Mouse (Mus musculus) natural killer cell, adult 2 months (primary cell): ENCODE measurements around the gene Armh3.

Source experiments
- DNase-seq, 2 experiments: peaks; one replicate each; pipeline ENCODE4 v3.0.0; 2022; ENCODE audit warnings: low spot score in 2 of 2

Armh3 gene

DNA sequence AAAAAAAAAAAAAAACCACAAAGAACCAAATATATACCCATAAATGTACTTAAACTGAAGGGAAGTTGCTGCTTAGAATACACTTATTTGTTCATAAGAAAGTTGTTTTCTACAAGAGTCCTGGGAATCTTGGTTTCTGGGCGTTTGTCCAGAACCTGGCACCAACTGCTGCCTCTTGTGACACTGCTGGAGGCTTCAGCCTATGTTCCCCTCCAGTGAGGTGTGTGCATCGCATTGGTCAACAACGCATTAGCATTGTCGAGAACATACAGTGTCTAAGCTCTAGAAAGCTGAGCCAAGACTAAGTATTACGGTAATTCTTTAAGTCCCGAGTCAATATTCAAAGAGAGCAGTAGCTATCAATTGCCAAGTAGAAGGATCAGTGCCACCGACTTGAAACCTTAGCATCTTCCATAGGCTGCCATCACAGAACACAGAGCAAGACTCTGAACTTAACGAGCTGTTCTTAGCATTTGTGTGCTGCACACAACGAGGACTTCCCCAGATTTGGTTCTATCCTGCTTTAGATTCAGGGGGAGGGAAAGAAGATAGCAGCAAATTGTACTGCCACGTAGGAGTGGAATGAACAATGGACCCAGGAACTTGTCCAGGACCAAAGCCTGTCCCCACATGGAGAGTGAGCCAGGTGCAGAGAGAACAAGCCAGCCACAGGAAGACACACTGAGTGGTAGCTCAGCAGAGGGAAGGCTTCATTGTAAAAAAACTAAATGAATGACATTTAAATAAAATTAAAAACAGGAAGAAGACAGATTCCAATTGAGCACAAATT is 86.9 kb downstream of the Armh3 start:
- DNase-seq = no peak

DNA sequence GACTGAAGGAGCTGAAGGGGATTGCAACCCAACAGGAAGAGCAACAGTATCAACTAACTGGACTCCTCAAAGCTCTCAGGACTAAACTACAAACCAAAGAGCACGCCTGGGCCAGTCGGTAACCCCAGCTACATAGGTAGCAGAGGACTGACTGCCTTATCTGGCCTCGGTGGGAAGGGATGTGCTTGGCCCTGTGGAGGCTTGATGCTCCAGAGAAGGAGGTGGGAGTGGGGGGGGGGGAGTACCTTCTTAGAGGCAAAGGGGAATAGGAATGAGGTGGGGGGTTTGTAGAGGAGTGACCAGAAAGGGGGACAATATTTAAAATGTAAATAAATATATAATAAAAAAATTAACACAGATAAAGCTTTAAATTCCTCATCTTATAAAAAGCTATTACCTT is 90.0 kb downstream of the Armh3 start:
- no peak for DNase-seq

DNA sequence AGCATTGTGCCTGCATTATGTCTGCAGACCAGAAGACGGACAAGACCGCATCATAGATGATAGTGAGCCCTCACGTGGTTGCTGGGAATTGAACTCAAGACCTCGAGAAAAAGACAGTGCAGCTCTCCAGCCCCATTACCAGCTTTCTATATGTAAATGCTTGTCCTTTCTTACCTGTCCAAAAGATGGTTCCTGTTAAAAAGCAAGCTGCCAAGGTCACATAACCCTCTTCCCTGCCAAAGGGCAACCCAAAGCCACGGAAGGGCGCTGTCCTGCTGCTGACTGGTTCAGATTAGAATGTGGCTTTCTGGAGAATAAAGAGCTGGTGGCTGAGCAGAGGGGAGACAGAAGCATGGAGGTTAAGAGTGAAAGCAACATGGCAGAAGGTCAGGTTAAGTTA is 90.9 kb downstream of the Armh3 start:
- no peak for DNase-seq

DNA sequence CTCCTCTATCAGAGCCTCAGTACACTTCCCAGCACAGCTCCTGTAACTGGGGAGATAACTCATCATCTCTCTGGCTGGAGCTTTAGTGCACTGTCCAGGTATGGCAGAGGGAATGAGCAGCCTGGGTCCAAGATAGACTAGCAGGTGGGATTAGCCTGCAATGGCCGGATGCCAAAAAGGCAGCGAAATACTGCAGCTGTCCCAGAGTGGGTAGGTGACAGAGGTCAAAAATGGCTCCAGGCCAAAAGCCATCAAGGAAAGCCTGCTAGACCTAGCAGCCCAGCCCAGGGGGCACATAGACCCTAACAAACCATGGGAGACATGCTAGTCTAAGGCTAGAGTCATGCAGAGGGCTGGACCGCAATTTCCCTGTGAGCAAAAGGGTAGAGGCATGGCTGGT is 94.4 kb downstream of the Armh3 start:
- no peak for DNase-seq

DNA sequence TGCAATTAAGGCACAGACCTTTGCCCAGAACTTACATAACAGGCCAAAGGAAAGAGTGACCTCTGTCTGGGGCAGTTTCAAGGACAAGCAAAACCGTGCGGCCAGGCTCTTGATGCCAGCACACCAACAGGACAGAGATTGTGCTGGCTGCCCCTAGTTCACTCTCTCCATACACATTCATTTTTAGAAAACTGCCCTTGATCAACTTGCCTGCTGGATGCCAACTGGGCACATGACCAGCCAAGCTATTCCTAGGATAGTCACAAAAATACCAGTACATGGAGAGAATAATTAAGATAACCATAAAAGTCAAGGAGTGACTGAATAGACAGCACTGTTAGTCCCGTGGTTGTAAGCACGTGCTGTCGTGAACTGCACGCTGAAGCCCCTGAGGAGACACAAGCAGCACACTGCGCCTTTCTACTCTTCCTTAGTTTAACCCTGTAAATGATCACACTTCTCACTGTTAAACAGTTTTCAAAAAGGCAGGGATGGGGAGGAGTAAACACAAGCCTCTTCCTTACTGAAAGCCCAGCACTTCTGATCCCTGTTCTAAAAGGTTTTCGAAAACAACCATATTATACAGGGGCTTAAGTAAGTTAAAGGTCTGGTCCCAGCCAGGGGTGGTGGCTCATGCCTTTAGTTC is 95.8 kb downstream of the Armh3 start:
- DNase-seq = no peak

DNA sequence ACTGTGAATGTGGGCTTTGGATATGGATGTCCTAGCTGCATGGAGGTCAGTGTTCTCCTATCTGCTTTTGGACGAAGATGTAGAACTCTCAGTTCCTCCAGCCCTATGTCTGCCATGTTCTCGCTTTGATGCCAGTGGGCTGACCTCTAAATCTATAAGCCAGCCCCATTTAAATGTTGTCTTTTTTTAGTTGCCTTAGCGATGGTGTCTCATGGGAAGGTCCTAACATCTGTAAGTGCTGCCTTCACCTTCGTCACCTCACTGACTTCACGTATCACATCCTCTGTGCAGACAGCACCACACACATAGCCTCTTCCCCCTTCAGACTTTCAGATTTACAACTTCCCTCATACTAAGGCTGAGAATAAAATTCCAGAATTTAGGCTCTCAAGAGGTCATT is 97.5 kb downstream of the Armh3 start:
- DNase-seq = no peak

DNA sequence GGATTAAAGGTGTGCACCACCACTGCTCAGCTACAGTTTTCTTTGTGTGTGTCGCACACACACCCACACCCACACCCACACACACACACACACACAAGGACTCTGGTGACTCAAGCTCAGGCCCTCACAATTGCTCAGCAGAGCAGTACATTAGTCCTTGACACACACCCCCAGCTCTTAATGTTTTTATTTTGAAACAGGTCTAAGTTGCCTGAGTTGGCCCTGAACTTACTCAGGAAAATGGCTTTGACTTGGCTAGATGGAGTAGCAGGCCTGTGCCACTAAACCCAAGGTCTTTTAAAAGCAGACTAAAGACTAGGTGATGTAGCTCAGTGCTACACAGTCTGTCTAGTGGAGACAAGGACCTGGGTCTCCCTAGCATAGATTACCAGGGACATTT is 102.6 kb downstream of the Armh3 start:
- DNase-seq = no peak

DNA sequence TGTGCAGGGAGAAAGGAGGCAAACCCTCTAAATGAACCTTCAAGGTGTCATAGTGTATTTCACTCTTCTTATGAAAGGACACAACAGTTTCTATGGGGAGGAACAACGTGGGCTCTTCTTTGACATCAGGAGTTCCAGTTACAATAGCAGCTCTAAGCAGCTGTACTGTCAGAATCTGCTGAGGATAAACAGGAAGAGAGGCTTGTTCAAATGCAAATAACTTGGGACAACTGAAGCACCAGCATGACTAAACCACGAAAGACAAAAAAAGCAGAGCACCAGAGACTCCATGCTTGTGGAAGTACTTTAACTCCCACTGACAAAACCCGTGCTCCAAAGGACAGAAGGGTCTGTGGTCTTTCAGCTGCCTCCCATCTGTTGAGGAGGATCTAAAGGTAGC is 116.2 kb downstream of the Armh3 start:
- DNase-seq = no peak

DNA sequence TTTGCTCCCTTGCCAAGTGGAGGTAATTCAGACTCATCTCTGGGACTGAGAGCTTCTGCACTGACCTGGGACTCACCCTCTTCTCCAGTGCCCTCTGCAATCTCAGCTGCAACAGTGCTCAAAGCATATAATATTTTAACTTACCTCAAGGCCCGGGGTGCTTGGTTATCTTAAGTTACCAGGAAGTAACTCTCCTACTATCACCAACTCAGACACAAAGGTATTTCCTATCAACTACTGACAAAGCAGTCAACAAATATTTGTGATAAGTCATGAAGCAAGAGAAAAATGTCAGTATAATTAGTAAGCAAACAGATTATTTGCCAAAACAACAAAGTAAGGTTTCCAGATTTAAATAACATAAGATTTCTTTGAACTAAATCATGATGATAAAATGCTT is 125.0 kb downstream of the Armh3 start:
- no peak for DNase-seq

DNA sequence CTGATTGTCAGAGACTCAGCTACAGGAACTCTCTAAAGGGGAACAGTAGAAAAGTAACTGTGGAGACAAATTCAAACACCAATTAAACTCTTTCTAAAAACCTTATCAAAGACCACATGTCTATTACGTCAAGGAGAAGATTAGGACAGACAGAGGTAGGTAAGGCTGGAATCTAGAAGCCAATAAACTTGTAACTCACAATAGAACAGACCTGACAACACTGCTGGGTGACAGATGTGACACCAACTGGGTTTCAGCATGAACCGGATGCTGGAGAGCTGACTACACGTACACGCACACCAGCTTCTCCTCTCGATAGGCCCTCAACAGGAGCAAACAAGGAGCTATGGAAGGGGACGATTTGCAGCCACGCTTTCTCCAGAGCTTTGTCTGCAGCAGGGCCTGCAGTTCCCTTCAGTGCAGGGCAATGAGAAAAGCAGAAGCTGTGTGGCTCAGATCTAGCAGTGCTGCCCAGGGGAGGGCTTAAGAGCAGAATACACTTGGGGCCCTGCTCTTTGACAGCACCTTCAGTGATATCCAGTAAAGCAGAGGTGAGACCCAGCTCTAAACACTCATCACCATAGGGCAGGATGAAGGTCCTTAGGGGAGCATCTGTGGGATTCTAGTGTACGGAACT is 142.9 kb downstream of the Armh3 start:
- no peak for DNase-seq

DNA sequence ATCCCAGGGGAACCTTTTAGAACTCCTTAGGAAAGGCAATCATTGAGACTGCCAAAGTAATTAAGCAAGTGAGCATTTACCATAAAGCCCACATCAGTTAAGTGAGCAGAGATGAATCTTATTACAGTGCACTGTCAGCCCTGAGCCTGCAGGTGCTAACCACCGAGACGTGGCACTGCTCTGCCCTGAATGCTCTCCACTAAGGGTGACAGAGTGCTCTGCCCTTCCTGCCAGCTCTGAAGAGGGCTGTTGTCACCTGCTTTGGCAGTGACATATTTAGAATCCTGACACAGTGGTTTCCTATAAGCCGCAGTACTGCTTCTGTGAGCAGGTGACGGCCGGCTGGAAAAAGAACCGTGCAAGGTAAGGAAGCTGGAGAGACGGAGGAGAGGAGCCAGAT is 143.8 kb downstream of the Armh3 start:
- DNase-seq = peak; percentile 8 to 13

DNA sequence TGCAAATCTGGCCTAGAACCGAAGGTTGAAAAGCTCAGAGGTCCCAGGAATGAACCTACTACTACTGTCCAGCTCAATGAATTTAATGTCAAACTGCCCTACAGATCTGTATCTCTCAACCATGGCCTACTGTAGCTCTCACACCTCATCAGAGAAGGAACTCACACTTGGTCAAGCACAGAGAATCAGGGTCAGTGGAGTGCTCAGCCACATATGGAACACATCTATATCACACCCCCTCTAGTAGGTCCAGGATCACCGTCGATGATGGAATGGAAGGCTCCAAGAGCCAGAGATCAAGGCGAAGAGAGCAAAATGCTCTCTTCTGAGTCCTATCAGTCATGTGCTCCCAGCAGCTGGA is 150.6 kb downstream of the Armh3 start:
- no peak for DNase-seq

DNA sequence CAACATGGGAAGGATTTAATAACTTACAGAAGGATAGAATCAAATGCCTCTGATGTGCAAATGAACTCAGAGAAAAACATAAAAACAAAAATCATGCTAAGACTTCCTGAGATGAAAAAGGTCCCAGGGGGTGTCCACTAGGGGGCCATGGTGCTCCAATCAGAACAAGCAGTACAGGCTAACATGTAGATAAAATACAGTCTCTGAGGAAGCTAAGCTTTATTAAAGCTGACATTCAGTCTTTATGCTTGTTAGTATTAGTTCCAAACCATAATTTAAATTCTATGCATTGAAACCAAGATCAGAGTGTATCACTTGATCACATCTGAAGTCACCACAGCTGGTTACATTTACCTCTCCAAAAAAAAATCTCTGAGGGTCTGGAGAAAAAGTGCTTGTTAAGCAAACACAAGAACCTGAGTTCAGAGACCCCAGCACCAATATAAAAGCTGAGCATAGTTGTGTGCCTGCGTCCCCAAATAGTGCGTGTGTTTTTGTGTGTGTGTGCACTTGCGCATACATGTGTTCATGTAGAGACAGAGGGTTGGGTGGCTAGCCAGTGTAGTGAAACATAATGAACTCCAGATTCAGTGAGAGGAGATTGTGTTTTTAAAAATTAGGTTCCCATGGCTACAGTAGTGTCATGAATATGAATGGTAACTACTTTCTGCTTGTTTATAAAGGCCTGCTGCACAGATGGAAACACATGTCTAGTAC is 151.1 kb downstream of the Armh3 start:
- DNase-seq = peak in 1 of 2 experiments; percentile 17

DNA sequence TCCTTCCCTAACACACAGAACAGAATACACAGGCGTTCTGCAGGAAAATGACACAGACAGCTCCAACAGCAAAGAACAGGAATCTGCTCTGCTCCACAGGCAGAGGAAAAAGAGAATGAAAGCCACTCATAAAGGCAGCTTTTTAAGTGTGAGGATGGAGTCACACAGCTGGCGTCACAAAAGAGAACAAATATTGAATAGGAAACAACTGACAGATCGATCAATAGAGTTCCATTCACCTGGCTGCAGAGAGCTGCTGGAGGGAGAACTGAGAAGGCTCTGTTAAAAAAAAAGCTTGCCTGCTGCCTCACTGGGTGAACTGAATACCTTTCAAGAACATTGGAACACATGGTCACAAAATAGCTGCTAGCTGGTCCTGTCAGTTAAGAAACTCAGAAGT is 154.1 kb downstream of the Armh3 start:
- no peak for DNase-seq

DNA sequence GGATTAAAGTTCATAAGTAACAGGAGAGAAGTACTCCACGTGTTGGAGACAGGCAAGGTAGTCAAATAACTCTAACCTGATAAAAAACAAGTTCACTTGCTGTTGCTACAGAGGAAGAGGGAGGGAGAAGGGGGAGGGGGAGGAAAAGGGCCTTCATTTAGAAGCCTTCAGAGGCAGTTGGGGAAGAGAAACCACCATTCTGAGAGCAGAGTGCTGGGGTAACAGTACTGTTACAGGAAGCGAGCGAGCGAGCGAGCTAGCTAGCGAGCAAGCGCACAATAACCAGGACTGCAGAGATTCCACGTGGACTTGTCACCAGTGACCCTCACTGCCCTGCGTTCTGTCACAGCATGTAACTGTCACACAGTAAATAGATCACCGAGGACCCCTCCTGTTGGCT is 154.9 kb downstream of the Armh3 start:
- peak in 1 of 2 experiments; percentile 20 for DNase-seq

DNA sequence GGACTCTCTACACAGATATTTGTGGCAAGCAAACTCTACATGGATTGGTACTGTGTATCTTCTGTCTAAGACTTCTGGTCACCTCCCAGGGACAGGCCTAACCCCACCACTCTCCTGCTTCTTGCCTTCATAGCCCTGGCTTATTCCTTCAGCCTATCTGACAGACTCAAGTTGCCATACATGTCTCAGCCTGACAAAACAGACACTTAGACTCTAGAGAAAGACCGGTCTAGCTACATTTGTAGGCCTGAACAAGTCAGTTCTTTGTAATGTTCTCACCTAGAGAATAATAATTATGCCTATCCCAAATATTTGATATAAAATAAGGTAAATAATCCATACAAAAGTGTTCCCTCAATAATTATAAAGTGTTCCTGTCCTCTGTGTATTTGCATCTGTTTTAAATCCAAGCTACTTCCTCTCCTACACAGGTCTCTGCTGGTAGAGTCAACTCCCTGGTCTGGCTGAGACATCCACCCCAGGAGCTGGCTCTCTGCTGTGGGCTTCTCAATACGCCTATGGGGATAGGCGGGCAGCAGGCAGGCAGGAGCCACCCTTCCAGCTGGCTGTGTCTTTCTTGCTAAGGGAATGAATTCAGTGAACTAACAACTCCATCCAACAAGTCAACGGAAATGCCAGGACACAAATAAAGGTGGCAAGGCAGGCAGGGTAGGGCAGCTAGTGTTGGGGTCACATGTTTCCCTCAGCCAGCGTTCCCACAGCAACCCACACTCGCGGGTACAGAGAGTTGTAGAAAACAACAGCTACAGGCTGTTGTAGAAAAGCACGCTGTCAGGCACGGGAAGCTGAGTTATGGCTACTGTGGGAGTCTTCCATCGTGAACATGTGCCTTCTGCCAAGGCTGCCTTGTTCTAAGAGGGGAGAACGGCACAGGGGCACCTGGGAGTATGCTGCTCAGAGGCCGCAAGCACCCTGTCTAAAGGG is 161.0 kb downstream of the Armh3 start:
- DNase-seq = no peak

DNA sequence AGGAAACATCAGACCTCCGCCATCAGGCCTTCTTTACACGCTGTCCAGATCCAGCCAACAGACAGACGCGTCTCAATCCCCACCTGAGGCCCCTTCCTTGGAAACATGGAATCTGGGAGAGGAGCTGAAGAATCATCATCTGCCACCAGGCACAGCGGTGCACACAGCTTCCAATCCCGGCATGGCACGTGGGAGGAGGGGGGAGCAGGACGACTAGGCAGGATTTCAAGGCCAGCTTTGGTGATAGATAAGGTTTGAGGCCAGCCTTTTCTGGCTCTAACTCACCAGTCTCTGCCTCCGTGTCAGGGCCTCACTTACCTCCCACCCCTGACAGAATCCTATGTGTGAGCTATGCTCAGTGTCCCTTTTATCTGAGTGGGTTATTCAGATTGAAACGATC is 162.8 kb downstream of the Armh3 start:
- DNase-seq = no peak

DNA sequence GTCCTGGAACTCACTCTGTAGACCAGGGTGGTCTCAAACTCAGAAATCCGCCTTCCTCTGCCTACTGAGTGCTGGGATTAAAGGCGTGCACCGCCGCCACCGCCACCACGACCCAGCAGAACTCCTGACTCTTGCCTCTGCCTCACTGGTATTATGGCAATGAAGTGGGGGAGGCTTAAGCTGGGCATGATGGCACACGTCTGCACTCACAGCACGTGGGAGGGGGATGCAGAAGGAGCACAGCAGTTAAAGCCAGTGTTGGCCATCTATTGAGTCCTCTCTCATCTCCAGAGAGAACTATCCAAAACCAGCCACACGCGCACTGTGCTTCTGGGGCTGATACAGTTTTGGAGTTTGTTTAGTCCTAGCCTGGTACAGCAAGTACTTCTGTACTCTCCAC is 164.6 kb downstream of the Armh3 start:
- no peak for DNase-seq

DNA sequence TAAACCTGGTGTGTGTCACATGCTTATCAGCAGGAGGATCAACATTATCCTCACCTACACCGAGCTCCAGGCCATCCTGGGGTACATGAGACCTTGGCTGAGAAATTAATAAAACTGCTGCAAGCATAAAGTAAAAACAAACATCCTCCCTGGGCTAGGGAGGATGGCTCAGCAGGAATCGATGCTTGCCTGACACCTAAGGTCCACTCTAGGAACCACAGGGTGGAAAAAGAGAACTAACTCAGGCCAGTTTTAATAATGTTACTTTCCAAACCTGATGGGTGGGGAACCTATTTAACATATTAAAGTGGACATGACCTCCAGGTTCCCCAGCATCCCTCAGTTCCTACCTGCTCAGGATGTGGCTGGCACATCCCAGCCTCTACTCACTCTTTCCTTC is 167.6 kb downstream of the Armh3 start:
- DNase-seq = no peak

DNA sequence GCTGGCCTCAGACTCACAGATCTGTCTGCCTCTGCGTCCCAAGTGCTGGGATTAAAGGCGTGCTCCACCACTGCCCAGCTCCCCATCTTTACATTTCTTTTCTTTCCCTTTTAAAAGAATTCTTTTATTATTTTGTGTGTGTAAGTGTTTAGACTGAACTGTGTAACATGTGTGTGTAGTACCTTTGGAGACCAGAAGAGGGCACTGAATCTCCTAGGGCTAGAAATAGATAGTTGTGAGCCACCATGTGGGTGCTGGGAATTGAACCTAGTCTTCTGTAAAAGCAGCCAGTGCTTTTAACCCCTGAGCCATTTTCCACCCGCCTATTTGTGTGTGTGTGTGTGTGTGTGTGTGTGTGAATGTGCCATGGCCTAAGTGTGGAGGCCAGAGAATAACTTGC is 170.6 kb downstream of the Armh3 start:
- no peak for DNase-seq

DNA sequence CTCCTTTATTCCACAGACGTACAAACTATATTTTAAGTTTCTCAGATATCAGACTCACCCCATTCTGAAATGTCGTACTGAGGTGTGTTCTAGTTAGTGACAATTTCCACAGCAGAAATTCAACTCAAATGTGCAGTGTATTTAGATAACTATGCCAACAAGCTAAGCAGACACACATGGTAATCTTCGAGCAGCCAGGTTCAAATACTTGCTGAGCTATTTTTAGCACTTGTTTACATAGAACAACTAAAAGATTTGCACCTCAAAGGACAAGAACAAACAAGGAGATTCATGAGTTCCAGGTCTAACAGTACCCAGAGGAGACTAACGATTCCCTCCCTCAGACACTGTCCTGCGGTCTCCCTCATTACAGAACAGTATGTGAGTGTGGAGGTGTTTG is 171.2 kb downstream of the Armh3 start:
- no peak for DNase-seq

DNA sequence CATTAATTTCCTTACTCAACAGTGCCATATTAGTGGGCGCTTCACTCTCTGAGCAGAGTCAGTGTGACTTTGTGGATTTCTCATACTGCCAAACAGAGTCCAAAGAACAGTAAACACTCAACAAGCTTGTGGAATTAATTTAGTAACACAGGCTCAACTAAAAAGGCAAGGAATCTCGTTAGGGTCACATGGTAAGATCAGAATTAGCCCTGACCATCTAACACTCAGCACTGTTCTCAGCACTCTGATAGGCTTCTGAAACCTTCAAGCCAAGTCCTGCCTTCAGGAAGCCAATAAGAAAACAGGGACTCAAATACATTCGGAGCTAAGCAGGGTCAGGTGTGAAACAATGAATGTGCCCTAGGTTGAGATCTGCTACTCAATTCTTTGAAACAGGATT is 172.1 kb downstream of the Armh3 start:
- no peak for DNase-seq
